Mouse (Mus musculus): ENCODE measurements at regions not wholly inside any gene's neighbourhood (a gene's known extent, or its start where the extent isn't known, plus 50 kb on each side); places are given as distances from the start of the nearest gene placed in this dataset.

DNA sequence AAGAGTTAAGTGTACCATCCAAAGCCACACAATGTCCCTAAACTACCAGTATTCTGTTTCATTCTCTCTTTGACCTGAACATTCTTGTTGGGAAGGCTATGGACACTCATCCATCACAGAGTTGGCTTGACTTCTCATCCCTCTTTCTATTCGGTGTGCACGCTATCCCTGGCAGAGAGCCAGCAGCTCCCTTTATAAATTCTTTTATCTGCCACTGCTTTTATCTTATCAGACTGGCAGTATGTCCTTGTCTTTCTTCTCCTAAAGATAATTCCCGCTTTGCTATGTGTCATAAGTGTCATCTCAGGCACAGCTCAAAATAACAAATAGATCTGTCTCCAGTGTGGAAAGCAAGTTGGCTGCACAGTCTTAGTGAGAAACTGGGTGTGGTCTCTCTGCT lies 106.6 kb upstream of the Lipc start:
- no peak for DNase-seq (ENCODE audit: low spot score in 2 of 2)

DNA sequence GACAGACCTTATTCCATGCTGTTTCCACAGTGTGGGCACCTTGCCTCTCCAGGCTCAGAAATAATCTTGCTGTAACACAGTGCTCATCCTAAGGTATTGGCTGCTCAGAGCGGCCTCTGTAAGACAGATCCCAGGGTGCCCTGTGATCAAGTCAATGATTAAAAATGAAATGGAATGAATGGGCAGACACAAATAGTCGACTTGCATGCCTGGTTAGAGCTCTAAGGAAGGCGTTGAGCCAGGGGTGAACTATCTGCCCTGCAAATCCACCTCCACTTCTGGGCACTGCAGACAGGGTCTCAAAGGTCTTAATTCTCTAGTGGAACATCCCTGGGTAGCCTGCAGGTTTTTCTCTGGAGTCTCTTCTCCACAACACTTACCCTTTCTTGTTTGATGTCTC lies 104.8 kb upstream of the Lipc start:
- DNase-seq (ENCODE audit: low spot score in 2 of 2): no peak

DNA sequence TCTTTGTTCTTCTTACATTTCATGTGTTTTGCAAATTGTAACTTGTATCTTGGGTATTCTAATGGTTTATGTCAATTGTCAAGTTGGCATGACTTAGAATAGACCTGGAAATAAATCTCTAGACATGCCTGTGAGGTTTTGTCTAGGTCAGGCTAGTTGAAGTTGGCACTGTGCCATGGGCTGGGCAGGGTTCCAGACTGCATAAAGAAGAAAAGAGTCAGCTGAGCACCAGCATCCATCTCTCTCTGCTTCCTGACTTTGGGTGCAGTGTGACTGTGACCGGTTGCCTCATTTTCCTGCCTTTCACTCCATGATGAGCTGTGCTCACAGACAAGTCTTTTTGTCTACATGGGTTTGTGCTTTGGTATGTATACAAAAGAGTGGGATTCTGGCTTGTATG lies 91.9 kb upstream of the Lipc start:
- no peak for DNase-seq (ENCODE audit: low spot score in 2 of 2)

DNA sequence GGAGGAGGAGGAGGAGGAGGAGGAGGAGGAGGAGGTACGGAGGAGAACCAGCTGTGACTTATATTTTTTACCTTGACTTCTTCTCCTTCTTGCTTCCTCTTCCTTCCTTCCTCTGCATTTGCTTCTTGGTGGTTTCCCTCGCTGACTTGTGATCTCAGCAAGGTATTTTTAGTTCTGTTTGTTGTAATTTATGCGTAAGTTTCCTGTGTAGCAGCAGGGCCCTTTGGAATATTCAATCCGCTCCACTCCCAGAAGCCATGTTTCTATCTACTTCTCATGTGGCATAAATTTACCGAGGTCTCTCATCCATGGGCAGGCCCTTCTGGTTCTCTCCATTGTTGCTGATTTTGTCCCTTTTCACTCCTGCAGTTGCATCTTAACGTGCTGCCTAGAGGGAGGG lies 83.3 kb upstream of the Lipc start:
- peak in 1 of 2 experiments; percentile 32 for DNase-seq (ENCODE audit: low spot score in 2 of 2)

DNA sequence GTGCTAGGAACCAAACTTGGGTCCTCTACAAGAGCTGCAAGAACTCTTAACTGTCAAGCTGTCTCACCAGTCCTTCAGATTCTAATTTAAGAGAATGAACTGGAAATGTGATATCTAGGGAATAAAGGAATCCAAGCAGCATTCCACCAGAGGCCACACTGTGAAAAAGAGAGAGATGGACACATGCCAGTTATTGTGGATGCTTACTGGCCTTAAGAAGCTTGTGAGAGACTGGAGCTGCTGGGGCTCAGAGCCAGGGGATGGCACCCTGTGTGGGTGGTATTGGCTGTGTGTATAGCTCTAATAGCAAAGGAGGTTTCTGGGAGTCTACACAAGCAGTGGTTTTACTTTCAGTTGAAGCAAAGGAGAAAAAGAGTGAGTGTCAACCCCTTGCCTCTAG lies 80.1 kb upstream of the Lipc start:
- no peak for DNase-seq (ENCODE audit: low spot score in 2 of 2)

DNA sequence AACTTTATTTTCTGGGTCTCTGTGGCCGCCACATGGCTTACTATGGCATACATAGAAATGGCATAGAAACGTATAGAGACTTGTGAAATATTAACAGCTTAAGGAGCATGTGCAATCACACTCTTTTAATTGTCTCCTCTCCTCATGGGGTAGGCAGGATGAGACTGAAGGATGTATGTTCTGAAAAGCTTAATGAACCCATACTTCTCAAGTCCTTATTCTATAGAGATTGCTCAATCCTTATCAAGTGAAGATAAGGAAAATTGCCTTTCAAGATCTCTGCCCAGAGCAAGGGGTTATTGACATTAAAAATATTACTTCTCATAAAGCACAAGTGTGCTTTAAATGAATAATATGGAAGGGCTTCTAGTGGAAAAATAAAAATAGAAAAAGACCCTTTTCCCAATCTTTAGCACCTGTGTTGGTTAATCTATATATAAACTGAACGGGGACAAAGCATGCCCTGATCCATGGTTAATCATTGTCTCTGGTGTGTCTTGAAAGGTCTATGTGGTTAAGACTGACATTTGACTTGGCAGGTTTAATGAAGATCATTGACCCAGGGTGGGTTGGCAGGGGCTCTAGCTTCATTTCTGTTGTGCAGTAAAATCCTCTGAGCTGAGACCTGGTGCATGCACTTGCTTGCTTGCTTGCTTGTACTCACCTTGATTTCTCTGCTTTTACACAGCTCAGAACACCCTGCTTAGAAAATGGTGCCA lies 78.3 kb upstream of the Lipc start:
- DNase-seq (ENCODE audit: low spot score in 2 of 2): no peak

DNA sequence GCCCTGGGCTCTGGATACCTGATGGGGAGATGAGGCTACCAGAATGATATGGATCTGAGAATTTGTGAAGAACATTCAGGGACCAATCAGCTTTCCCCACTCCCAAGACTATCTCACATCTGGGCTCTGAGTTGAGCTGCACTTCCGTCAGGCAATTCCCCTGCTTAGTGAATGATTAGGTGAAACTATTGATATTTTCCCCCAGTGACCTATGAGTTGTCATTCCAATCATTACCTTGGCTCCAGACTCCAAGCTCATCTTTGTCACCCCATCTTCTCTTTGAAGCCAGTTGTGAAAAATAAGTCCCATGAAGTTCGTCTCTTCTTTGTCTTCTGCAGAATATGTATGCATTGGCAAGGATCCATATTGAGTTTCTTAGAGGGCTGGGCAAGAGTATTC lies 76.1 kb upstream of the Lipc start:
- no peak for DNase-seq (ENCODE audit: low spot score in 2 of 2)

DNA sequence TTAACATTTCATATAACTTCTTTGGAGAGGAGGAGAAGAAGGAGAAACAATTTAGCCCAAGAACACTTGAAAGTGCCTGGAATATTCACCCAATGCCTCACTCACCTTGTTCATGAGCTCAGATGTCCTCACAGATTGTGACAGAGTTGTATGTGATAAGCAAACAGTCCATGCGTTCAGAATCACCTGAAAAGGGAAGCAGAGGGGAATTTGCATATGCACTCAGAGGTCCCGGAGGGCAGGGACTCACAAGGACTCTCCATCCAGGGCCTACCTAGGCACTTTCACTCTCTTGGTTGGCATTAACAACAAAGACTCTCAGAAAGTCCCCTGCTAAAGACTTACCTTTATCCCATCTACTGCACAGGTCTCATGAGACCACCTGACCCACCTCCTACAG lies 75.6 kb upstream of the Lipc start:
- DNase-seq (ENCODE audit: low spot score in 2 of 2): no peak

DNA sequence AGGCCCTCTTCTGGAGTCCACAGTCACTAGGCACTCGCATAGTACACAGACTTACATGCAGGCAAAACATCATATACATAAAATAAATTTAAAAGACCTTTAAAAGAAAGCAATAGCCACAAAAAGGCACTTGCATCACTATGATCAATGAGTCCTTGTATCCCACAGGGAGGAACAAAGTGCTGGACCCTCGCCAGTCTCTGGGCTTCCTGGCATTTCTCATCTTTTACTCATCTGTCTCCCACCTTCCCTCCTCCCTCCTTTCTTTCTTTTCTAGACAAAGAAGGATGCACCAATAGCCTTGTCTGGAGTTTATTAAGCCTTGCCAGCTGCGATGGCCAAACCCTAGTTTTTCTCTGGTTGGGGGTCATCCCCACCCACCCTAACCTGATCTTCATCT lies 73.2 kb upstream of the Lipc start:
- no peak for DNase-seq (ENCODE audit: low spot score in 2 of 2)

DNA sequence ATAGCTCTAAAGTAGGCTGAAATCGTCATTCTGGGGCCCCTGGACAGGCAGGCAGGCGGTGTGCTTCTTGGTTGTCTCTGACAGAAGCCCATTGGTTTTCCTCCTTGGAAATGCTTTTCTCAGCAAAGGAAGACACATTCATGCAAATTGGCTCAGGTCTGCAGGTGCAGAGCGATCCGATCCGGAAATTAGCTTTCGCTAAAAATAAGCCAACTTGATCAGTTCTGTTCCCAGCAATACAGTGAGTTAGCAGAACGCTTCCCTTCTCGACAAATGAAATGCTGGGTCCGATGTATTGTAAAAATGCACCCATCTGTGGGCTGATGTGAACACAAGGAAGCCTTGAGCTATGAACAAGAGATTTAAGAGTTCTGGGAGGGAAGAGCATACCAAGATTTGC lies 66.2 kb upstream of the Lipc start:
- DNase-seq (ENCODE audit: low spot score in 2 of 2): no peak

DNA sequence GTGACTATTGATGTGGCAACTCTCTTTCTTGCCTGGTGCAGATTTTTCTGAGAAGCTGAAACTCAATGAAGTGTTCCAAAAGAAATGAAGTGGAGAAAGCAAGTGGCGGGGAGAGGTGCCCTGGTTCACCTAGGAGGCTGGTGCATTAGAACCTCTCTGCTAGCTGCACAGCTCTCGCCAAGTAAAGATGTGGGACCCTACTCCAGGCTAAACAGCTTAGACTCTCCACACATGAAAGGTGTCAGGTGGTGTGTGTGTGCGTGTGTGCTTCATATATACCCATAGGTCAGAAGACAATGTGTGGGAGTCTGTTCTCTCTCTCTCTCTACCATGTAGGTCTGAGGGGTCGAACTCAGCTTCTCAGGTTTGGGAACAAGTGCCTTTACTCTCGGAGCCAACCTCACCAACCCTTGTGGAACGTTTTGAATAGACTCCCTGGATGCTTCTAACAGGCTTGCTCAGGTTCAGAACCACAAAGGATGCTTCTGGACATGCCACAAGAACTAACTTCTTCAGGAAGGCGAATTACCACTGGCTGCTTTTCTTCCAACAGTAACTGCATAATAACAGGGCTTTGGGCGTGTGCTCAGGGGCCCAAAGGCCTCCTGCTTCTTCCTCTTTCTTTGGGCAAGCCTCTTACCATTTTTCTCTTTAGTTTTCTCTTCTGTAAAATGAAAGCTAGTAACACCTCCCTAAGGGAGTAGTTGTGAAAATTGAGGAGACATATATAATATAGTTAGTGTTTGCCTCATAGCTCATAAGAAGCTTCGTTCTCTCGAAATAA lies 65.6 kb upstream of the Lipc start:
- no peak for DNase-seq (ENCODE audit: low spot score in 2 of 2)

DNA sequence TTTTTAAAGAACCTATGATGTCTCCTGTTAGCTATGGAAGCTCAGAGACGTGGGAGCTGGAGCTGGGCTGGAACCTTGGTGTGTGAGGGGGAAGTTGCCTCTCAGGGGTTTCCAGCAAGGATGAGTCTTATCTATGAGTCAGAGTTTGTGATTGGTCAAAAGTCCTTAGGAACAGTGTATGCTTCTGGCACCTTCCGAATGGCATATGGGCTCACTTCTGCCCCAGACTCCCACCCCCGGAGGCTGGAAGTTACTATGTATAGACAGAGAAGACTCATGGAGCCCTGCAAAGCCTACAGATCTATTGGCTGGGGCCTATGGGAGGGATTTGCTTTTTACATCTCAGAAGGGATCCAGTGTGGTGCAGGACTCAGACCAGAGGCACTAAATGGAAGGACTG lies 63.9 kb upstream of the Lipc start:
- peak; percentile 79 to 87 for DNase-seq (ENCODE audit: low spot score in 2 of 2)

DNA sequence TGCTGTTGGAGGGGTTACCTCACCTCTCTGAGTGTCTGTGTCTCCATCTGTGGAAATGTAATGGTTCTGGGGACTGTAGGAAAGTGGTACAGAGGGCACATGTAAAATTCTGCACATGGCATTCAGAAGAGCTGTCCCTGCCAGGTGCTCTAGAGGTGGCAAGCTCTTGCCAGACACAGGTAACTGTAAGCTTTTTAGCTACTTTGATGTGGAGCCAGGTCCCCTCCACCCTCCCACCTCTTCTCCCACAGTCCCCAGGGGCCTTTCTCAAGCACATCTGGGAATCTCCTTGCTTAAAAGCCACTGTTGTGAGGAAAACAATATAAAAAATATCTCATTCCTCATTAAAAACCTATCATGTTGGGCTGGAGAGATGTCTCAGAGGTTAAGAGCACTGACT lies 63.4 kb upstream of the Lipc start:
- no peak for DNase-seq (ENCODE audit: low spot score in 2 of 2)

DNA sequence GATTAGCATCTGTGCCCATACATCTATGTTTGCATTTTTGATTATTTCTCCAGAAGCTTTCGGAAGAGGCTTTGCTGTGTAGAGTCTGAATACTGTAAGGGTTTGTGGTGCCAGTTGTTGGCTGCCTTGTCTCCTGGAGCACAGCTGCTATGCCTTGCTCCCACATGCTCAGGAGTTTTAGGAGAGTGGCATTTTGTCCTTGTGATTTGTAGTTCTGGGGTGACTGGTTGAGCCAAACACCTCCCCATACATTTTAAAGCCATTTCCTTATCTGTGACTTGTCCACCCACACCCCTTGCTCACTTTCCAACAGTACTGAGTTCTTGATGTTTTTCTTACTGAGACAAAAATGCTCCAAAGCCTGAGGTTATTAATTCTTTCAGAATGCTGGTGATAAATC lies 60.4 kb upstream of the Lipc start:
- DNase-seq (ENCODE audit: low spot score in 2 of 2): peak; percentile 25 to 49

DNA sequence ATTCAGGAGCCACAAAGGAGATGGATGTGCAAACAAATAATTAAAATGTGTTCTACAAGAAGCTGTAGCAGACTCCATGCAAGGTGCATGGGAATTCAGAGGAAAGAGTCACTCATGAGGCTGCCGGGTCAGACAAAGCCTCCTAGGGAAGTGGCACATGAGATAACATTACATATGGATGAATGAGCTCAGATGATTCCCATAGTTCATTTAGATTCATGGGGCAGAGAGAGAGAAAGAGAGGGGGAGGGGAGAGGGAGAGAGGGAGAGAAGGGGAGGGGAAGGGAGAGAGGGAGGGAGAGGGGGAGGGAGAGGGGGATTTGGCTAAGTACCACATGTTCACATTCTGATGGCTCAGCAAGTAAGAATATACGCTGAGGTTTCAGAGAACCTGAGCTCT lies 52.6 kb upstream of the Lipc start:
- no peak for DNase-seq (ENCODE audit: low spot score in 2 of 2)

Data from left cerebral cortex, adult 9 months (tissue).